Mouse (Mus musculus) limb, embryonic 14.5 days (tissue): ENCODE results near the gene Gm37240. TPM values are rescaled to one million over a fixed set of nuclear protein-coding genes. Genes with fewer than 3 reads are reported as not detected.

Experiments used
- ATAC-seq: fragments of 200-750 bp; cut with Nextera tagmentation; 2 replicates; pipeline ENCODE4 v1.8.0; 2017; ENCODE audit warnings: low read depth, moderate number of reproducible peaks, moderate TSS enrichment; ENCODE audit not compliant: low FRiP score
- DNase-seq: peaks from one replicate; pipeline ENCODE4 v3.0.0-alpha.2; 2015; ENCODE audit warnings: low spot score
- H3K27ac ChIP-seq: fragments of 300-500 bp; sonication (generic); replicated peaks from 2 replicates; pipeline ENCODE4 v1.5.1; 2014; ENCODE audit warnings: low read depth, mild to moderate bottlenecking, low read length, moderate library complexity, mixed read lengths
- H3K27me3 ChIP-seq: fragments of 300-500 bp; sonication (generic); 2 replicates; pipeline ENCODE4 v1.6.1; 2014; ENCODE audit warnings: low read length, mixed read lengths; ENCODE audit not compliant: control insufficient read depth, insufficient read depth
- H3K36me3 ChIP-seq: fragments of 300-500 bp; sonication (generic); 2 replicates; pipeline ENCODE4 v1.6.1; 2014; ENCODE audit warnings: mild to moderate bottlenecking, low read length, moderate library complexity, mixed read lengths; ENCODE audit not compliant: control insufficient read depth, insufficient read depth
- H3K4me1 ChIP-seq: fragments of 300-500 bp; sonication (generic); 2 replicates; pipeline ENCODE4 v1.6.1; 2014; ENCODE audit warnings: antibody characterized with exemption, low read length, mixed read lengths; ENCODE audit not compliant: control insufficient read depth, insufficient read depth
- H3K4me2 ChIP-seq: fragments of 300-500 bp; sonication (generic); replicated peaks from 2 replicates; pipeline ENCODE4 v1.6.1; 2014; ENCODE audit warnings: low read depth, mild to moderate bottlenecking, low read length, moderate library complexity; ENCODE audit not compliant: severe bottlenecking
- H3K4me3 ChIP-seq: fragments of 300-500 bp; sonication (generic); replicated peaks from 2 replicates; pipeline ENCODE4 v1.5.1; 2014; ENCODE audit warnings: low read length
- H3K9ac ChIP-seq: fragments of 300-500 bp; sonication (generic); 2 replicates; pipeline ENCODE4 v1.6.1; 2014; ENCODE audit warnings: mild to moderate bottlenecking, low read depth, low read length, moderate library complexity; ENCODE audit not compliant: severe bottlenecking
- H3K9me3 ChIP-seq: fragments of 300-500 bp; sonication (generic); 2 replicates; pipeline ENCODE4 v1.6.1; 2016; ENCODE audit warnings: low read length; ENCODE audit not compliant: control insufficient read depth
- POLR2A ChIP-seq: fragments of 200-500 bp; IDR thresholded peaks from 2 replicates; pipeline ENCODE4 v1.8.0; 2012; ENCODE audit warnings: inconsistent platforms, mild to moderate bottlenecking, moderate library complexity, borderline replicate concordance; ENCODE audit not compliant: insufficient read depth, insufficient read length; ENCODE audit errors: extremely low read depth
- WGBS: fragments of 180-500 bp; shearing (Covaris S2); extraction: QIAGEN DNeasy Blood & Tissue Kit; methylation state at CpG from one replicate; pipeline ENCODE4 v1.1.7; 2014; 5-methylcytosine and 5-hydroxymethylcytosine counted together
- polyA plus RNA-seq, 2 experiments: library from polyadenylated mRNA; depleted of rRNA in 1 of 2; stranded (reverse) in 1 of 2; unstranded in 1 of 2; fragments of >200 nt; fragmentation: Nextera tagmentation in 1 of 2; extraction: Ambion mirVana in 1 of 2; gene quantifications; 2 replicates each; pipeline versions ENCODE4 v1.2.1 to v1.2.3; 2012 to 2014

The Gm37240 gene
- polyA plus RNA-seq, 2 experiments: 2.0 to 13.4 TPM

DNA sequence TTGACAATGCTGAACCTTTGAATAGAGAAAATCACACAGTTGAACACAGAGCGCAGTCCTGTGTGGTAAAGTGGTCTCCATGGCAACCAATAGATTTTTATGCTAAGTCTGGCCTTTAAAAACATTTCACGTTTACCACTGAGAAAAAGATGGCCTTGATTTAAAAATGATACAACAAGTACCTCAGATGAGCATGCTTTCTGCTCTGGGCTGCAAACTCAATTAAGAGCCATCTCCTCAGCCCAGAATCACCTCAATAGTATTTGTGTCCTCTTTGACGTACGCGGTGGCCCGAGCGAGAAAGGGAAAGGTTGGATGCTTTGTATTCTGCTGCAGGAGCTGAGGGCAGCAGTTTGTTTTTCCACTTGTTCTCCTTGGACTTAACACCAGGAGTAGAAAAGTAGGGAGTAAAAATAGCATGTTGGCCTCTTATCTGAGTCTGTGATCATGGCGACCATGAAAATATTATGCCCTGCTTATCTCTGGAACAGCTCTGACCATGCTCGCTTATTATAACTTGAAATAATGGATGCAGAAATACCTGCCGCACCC, 548.0 kb downstream of the Gm37240 start:
- Histone ChIP-seq H3K27ac (no peak overlapping the region), H3K9me3 (no peaks in the 10 kb centered on the region), H3K4me2 (no peak overlapping the region), H3K4me1 (no peaks in the 10 kb centered on the region), H3K27me3 (no peaks in the 10 kb centered on the region), H3K36me3 (no peaks in the 10 kb centered on the region), H3K9ac (no peak overlapping the region), H3K4me3 (no peak overlapping the region)
- no peak for TF ChIP-seq POLR2A
- DNase-seq (no peak), ATAC-seq (no peak)
- WGBS: 86% methylated on average over 10 of the region's 10 CpGs

DNA sequence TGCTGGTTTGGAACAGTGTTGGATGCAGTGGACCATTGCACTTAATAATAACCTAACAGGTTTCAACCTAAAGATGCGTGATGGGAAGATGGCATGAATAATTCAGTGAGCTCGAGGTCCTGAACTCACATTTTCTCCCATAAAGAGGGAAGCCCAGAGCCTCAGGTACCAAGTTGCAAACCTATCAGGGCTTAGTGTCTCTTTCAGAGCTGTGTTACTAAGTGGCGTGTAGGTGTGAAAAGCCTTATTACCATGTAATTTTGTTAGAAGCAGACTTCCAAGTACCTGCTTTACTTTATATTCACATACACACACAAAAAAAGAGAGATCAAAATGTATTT, 548.6 kb downstream of the Gm37240 start:
- Histone ChIP-seq H3K36me3 (no peaks in the 10 kb centered on the region), H3K27ac (no peak overlapping the region), H3K9ac (no peak overlapping the region), H3K4me1 (no peaks in the 10 kb centered on the region), H3K4me3 (no peak overlapping the region), H3K27me3 (no peaks in the 10 kb centered on the region), H3K4me2 (no peak overlapping the region), H3K9me3 (no peaks in the 10 kb centered on the region)
- TF ChIP-seq POLR2A: no peak
- no peak for ATAC-seq
- no peak for DNase-seq
- 71% methylated on average over 3 of the region's 3 CpGs for WGBS

DNA sequence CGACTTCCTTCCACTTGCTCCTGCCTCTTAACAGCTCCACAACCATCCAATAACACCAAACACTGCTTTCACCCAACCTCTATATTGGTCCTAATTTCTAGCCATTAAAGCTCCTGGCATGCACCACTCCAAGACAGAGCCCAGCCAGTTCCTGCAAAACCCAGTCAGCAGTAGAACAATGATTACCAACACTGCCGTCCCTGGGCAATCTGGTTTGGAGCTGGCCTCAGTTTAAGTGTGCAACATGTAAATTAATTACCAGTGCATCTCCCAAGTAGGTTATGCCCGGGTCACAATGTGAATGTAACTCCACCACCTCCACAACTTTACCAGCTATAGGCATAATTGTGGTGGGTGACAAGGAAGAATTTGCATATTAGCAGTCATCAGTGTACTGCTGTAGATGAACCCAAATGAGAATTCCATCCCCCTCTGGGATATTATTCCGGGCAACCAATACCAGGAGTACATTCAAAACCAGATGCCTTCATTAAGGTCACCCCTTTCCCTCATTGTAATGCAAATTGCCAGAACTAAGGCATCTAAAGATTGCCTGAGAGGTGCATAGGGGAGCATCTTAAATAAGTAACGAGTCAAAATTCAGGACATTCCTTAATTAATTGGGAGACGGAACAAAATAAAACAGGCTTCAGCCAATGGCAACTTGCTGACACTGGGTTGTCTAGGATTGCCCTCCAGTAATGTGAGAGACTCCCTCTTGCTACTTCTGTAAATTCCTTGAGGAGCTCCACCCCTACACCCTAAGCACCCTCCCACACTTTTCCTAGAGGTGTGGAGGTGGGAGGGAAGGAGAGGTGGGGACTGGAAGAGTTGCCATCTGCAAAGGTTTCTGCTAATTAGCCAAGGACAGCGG, 549.2 kb downstream of the Gm37240 start:
- no peak for DNase-seq
- H3K9me3 ChIP-seq: no peaks in the 10 kb centered on the region
- H3K27me3 ChIP-seq: no peaks in the 10 kb centered on the region
- no peak for ATAC-seq
- no peak for TF ChIP-seq POLR2A
- no peaks in the 10 kb centered on the region for H3K36me3 ChIP-seq
- H3K4me3 ChIP-seq: no peak overlapping the region
- 70% methylated on average over 7 of the region's 7 CpGs for WGBS
- H3K4me1 ChIP-seq: no peaks in the 10 kb centered on the region
- H3K27ac ChIP-seq: no peak overlapping the region
- H3K9ac ChIP-seq: no peak overlapping the region
- no peak overlapping the region for H3K4me2 ChIP-seq

DNA sequence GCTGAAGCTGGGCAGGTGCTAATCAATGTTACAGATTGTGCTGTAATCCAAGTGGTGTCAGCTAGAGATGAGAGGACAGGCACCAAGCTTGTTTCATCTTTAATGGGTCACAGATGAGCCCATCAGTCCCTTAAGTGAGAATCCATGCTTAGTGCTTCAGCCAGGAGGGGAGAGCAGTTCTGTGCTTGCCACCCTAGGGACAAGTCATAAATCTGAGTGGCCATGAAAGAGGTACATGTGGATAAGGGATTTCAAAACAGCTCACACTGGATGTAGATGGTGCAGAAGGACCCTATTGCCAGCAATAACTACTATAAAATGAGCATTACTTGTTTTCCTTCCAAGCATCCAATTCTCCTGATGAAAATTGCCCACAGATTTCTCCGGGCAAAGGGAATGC, 551.8 kb downstream of the Gm37240 start:
- H3K4me3 ChIP-seq: no peak overlapping the region
- DNase-seq (no peak), ATAC-seq (no peak)
- no peaks in the 10 kb centered on the region for H3K4me1 ChIP-seq
- H3K9ac ChIP-seq: no peak overlapping the region
- H3K27ac ChIP-seq: no peak overlapping the region
- 61% methylated on average over 1 of the region's 1 CpGs for WGBS
- H3K27me3 ChIP-seq: no peaks in the 10 kb centered on the region
- H3K9me3 ChIP-seq: no peaks in the 10 kb centered on the region
- TF ChIP-seq POLR2A: no peak
- no peaks in the 10 kb centered on the region for H3K36me3 ChIP-seq
- no peak overlapping the region for H3K4me2 ChIP-seq

DNA sequence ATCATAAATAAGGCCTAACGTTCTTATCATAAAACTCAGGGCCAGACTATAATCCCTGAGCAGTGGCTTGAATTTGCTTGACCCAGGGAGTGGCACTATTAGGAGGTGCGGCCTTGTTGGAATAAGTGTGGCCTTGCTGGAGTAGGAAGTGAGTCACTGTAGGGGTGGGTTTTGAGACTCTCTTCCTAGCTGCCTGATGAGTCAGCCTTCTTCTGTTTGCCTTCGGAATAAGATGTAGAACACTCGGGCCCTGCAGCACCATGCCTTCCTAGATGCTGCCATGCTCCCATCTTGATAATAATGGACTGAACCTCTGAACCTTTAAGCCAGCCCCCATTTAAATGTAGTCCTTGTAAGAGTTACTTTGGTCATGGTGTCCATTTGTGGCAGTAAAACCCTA, 555.0 kb downstream of the Gm37240 start:
- WGBS: 84% methylated on average over 4 of the region's 4 CpGs
- H3K27ac ChIP-seq: no peak overlapping the region
- H3K9me3 ChIP-seq: no peaks in the 10 kb centered on the region
- TF ChIP-seq POLR2A: no peak
- H3K4me1 ChIP-seq: no peaks in the 10 kb centered on the region
- no peak for DNase-seq
- no peak overlapping the region for H3K9ac ChIP-seq
- no peaks in the 10 kb centered on the region for H3K36me3 ChIP-seq
- H3K4me2 ChIP-seq: no peak overlapping the region
- no peak for ATAC-seq
- no peaks in the 10 kb centered on the region for H3K27me3 ChIP-seq
- H3K4me3 ChIP-seq: no peak overlapping the region

DNA sequence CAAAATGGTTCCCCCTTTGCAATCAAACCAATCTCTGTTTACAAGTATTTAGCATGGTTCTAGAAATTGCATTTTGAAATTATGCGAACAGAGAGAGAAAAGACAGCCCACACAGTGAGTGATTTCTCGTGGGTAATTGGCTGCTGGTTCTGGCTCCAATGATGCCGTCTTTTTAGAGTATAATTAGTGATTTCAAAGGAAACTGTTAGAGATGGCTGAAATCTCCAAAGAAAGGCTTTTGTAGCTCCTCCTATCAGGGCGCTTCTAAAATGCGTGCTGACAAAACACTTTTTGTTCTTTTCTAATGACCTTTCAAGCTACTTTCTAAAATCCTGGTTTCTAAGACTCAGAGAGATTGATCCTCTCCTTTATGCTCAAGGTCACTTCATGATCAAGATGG, 569.1 kb downstream of the Gm37240 start:
- DNase-seq: no peak
- WGBS: 81% methylated on average over 5 of the region's 5 CpGs
- no peak for ATAC-seq
- Histone ChIP-seq H3K27ac (no peak overlapping the region), H3K4me1 (peaks cover 11% of the 10 kb centered on the region), H3K4me2 (no peak overlapping the region), H3K9me3 (no peaks in the 10 kb centered on the region), H3K36me3 (no peaks in the 10 kb centered on the region), H3K9ac (no peak overlapping the region), H3K27me3 (no peaks in the 10 kb centered on the region), H3K4me3 (no peak overlapping the region)
- no peak for TF ChIP-seq POLR2A
